Mouse (Mus musculus) kidney, adult 2 months (tissue): ENCODE data around the gene Prl3d1.
"Not testable (repeated sequence)": the region's sequence is repeated elsewhere in the genome, so short reads cannot be mapped to it uniquely, and the experiment has no call there.

ENCODE experiments used
- CTCF ChIP-seq: fragments of 200-500 bp; conservative IDR thresholded peaks from 2 replicates; pipeline ENCODE4 v1.5.1; 2011; ENCODE audit warnings: low read depth, mild to moderate bottlenecking, control low read depth, low read length, moderate library complexity, mixed read lengths; ENCODE audit not compliant: insufficient read depth, insufficient read length
- POLR2A ChIP-seq: fragments of 200-500 bp; IDR thresholded peaks from one replicate; pipeline ENCODE4 v1.6.1; 2011; ENCODE audit warnings: low read depth, low read length, control low read depth

DNA sequence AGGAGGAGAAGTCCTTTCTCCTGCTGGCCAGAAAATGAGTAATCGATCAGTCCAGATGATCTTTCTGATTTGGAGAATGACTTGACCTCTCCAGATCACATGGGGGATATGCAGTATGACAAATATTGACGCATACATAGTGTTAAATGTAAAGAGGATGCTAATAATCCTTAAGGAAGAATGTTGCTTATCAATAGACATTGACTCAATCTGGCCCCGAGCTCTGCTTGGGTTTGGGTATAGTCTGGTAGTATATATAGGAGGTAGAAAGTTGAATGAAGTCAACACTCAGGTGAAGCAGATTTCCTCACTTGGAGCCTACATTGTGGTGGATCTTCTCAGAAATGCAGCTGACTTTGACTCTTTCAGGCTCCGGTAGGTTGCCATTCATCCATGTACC is 27.4 kb downstream of the Prl3d1 start, which contains the start of gene Prl3d2:
- TF ChIP-seq CTCF, POLR2A: not testable (repeated sequence)
